Mouse (Mus musculus) liver, postnatal 0 days (tissue): ENCODE data around the gene Odr4. TPM values are rescaled to one million over a fixed set of nuclear protein-coding genes. Genes with fewer than 3 reads are reported as not detected.

Experiments
- ATAC-seq: fragments of 200-750 bp; cut with Nextera tagmentation; 2 replicates; pipeline ENCODE4 v1.8.0; 2017; ENCODE audit warnings: mild to moderate bottlenecking, moderate library complexity
- DNase-seq: peaks from one replicate; pipeline ENCODE4 v3.0.0-alpha.2; 2016
- H3K27ac ChIP-seq: fragments of 300-500 bp; sonication (generic); 2 replicates; pipeline ENCODE4 v1.5.1; 2014; ENCODE audit warnings: antibody characterized with exemption, moderate library complexity, mild to moderate bottlenecking, low read depth
- H3K27me3 ChIP-seq: fragments of 300-500 bp; sonication (generic); 2 replicates; pipeline ENCODE4 v1.6.1; 2014; ENCODE audit warnings: low read length, control low read depth, mixed read lengths; ENCODE audit not compliant: insufficient read depth
- H3K36me3 ChIP-seq: fragments of 300-500 bp; sonication (generic); replicated peaks from 2 replicates; pipeline ENCODE4 v1.6.1; 2014; ENCODE audit warnings: mild to moderate bottlenecking, control low read depth, low read length, moderate library complexity, mixed read lengths; ENCODE audit not compliant: insufficient read depth
- H3K4me1 ChIP-seq: fragments of 300-500 bp; sonication (generic); 2 replicates; pipeline ENCODE4 v1.6.1; 2014; ENCODE audit warnings: antibody characterized with exemption, mild to moderate bottlenecking, control low read depth; ENCODE audit not compliant: insufficient read depth
- H3K4me2 ChIP-seq: fragments of 300-500 bp; sonication (generic); 2 replicates; pipeline ENCODE4 v1.6.1; 2014; ENCODE audit warnings: low read depth, mild to moderate bottlenecking, low read length, moderate library complexity, mixed read lengths
- H3K4me3 ChIP-seq: fragments of 300-500 bp; sonication (generic); 2 replicates; pipeline ENCODE4 v1.5.1; 2014; ENCODE audit warnings: low read depth, low read length
- H3K9ac ChIP-seq: fragments of 300-500 bp; sonication (generic); replicated peaks from 2 replicates; pipeline ENCODE4 v1.6.1; 2014; ENCODE audit warnings: mild to moderate bottlenecking, moderate library complexity
- H3K9me3 ChIP-seq: fragments of 300-500 bp; sonication (generic); 2 replicates; pipeline ENCODE4 v1.6.1; 2016; ENCODE audit warnings: mild to moderate bottlenecking, control low read depth, low read length, mixed read lengths
- CTCF ChIP-seq: sonication (generic); IDR thresholded peaks from 2 replicates; pipeline ENCODE4 v1.5.1; 2016; ENCODE audit warnings: antibody characterized with exemption, low read depth
- EP300 ChIP-seq: IDR thresholded peaks from 2 replicates; pipeline ENCODE4 v1.6.1; 2016; ENCODE audit warnings: antibody characterized with exemption, low read depth, mild to moderate bottlenecking
- WGBS: fragments of 180-500 bp; shearing (Covaris S2); extraction: QIAGEN DNeasy Blood & Tissue Kit; methylation state at CpG from one replicate; pipeline ENCODE4 v1.1.7; 2014; ENCODE audit not compliant: insufficient replicate concordance; 5-methylcytosine and 5-hydroxymethylcytosine counted together
- polyA plus RNA-seq: library from polyadenylated mRNA; unstranded; fragments of >200 nt; fragmentation: Nextera tagmentation; extraction: Ambion mirVana; gene quantifications from 2 replicates; pipeline ENCODE4 v1.2.1, GENCODE M21; 2015

Gene Odr4
- polyA plus RNA-seq: 16.4 and 20.4 TPM in 2 replicates

- Histone ChIP-seq H3K27ac (peak within 1 kb of the TSS; percentile 97), H3K9ac (peak within 1 kb of the TSS; percentile 87), H3K4me3 (peak within 1 kb of the TSS; percentile 94), H3K4me2 (peak within 1 kb of the TSS; percentile 83), H3K4me1 (no peaks in the 10 kb centered on the region), H3K9me3 (no peaks in the 10 kb centered on the region), H3K27me3 (no peaks in the 10 kb centered on the region), H3K36me3 (peaks cover 37% of the 10 kb centered on the region)
- ATAC-seq (peak; percentile 95), DNase-seq (peak; percentile 97)
- WGBS: under 1% methylated on average over 75 of the region's 76 CpGs
- TF ChIP-seq CTCF (peak; percentile 95), EP300 (peak; percentile 49; the same call in 1 of the 2 replicates)
These were observed at the start of gene Odr4, which contains the start of gene Tpr for GRCm38 (mm10) chr1:150392638-150393487. Gene Odr4, minus strand, starts transcription at chr1:150393080. Gene Tpr, plus strand, starts transcription at chr1:150392838.

- TF ChIP-seq EP300 (no peak), CTCF (0 out of 2 replicates have a peak, but pooled peaks have one; percentile 4)
- no peak overlapping the region for H3K27ac ChIP-seq
- H3K9me3 ChIP-seq: no peaks in the 10 kb centered on the region
- no peaks in the 10 kb centered on the region for H3K4me1 ChIP-seq
- H3K36me3 ChIP-seq: peaks cover 73% of the 10 kb centered on the region
- H3K4me3 ChIP-seq: no peak overlapping the region
- ATAC-seq (no peak), DNase-seq (no peak)
- H3K9ac ChIP-seq: no peak overlapping the region
- H3K27me3 ChIP-seq: no peaks in the 10 kb centered on the region
- no peak overlapping the region for H3K4me2 ChIP-seq
- 81% methylated on average over 4 of the region's 4 CpGs for WGBS
These were observed 48.9 kb upstream of the Odr4 start for GRCm38 (mm10) chr1:150441731-150442130.

GRCm38 (mm10) chr1:150438641-150439040 is 45.8 kb upstream of the Odr4 start:
- Histone ChIP-seq H3K4me2 (no peak overlapping the region), H3K9me3 (no peaks in the 10 kb centered on the region), H3K36me3 (peaks cover 75% of the 10 kb centered on the region), H3K9ac (no peak overlapping the region), H3K4me1 (no peaks in the 10 kb centered on the region), H3K4me3 (no peak overlapping the region), H3K27ac (no peak overlapping the region), H3K27me3 (no peaks in the 10 kb centered on the region)
- DNase-seq (no peak), ATAC-seq (no peak)
- no peak for TF ChIP-seq EP300
- no peak for TF ChIP-seq CTCF
- WGBS: 88% methylated on average over 3 of the region's 3 CpGs

GRCm38 (mm10) chr1:150426216-150426615 is 33.3 kb upstream of the Odr4 start:
- TF ChIP-seq EP300 (no peak), CTCF (no peak)
- Histone ChIP-seq H3K4me3 (no peak overlapping the region), H3K36me3 (peaks cover 87% of the 10 kb centered on the region), H3K4me1 (no peaks in the 10 kb centered on the region), H3K4me2 (no peak overlapping the region), H3K9ac (no peak overlapping the region), H3K9me3 (no peaks in the 10 kb centered on the region), H3K27ac (no peak overlapping the region), H3K27me3 (no peaks in the 10 kb centered on the region)
- ATAC-seq (no peak), DNase-seq (no peak)
- 62% methylated on average over 3 of the region's 3 CpGs for WGBS

- H3K9me3 ChIP-seq: no peaks in the 10 kb centered on the region
- H3K4me3 ChIP-seq: no peak overlapping the region
- DNase-seq (no peak), ATAC-seq (no peak)
- no peak overlapping the region for H3K4me2 ChIP-seq
- H3K27ac ChIP-seq: no peak overlapping the region
- no peak overlapping the region for H3K9ac ChIP-seq
- no peaks in the 10 kb centered on the region for H3K27me3 ChIP-seq
- WGBS: 80% methylated on average over 9 of the region's 9 CpGs
- no peak for TF ChIP-seq CTCF
- no peak for TF ChIP-seq EP300
- H3K4me1 ChIP-seq: no peaks in the 10 kb centered on the region
- peaks cover 84% of the 10 kb centered on the region for H3K36me3 ChIP-seq
These were observed 32.8 kb upstream of the Odr4 start for GRCm38 (mm10) chr1:150425665-150426064.

- Histone ChIP-seq H3K4me1 (no peaks in the 10 kb centered on the region), H3K9me3 (no peaks in the 10 kb centered on the region), H3K4me2 (no peak overlapping the region), H3K36me3 (peaks cover 75% of the 10 kb centered on the region), H3K4me3 (no peak overlapping the region), H3K9ac (no peak overlapping the region), H3K27ac (no peak overlapping the region), H3K27me3 (no peaks in the 10 kb centered on the region)
- TF ChIP-seq EP300: no peak
- TF ChIP-seq CTCF: no peak
- 89% methylated on average over 4 of the region's 4 CpGs for WGBS
- no peak for ATAC-seq
- DNase-seq: no peak
These were observed 25.5 kb upstream of the Odr4 start for GRCm38 (mm10) chr1:150418426-150418825.
